Mouse (Mus musculus): ENCODE data around the gene Zcchc4.

DNA sequence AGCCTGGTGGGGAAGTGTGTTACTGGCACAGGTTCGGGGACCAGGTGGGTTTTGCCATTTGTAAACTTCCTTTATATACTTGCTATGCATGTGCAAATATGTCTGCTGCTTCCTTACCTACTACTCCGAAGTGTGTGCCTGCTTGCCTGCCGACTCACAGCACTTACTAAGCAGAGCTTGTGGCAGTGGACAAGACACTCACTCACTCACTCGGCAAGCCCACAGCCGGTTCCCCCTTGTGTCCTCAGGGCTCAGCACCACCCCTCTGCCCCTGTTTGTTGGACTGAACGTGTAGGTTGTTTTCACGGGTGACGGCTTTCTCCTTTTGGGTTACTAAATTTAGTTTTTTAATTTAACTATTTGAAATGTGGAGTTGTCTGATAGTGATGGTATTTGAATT lies 31.1 kb downstream of the Zcchc4 start:
- TF ChIP-seq CTCF (IDR thresholded peaks at IDR 0.05; ENCODE audit: low read depth) (no peak), EP300 (IDR thresholded peaks at IDR 0.05; ENCODE audit: low read depth) (no peak)
